Mouse (Mus musculus) lung, postnatal 0 days (tissue): ENCODE measurements around the gene Pla2g4e. TPM values are rescaled to one million over a fixed set of nuclear protein-coding genes. Genes with fewer than 3 reads are reported as not detected.

Experiments
- ATAC-seq: fragments of 200-750 bp; cut with Nextera tagmentation; 2 replicates; pipeline ENCODE4 v1.8.0; 2017; ENCODE audit warnings: moderate library complexity
- DNase-seq: peaks from one replicate; pipeline ENCODE4 v3.0.0-alpha.2; 2016; ENCODE audit warnings: low spot score
- H3K27ac ChIP-seq: fragments of 300-500 bp; sonication (generic); 2 replicates; pipeline ENCODE4 v1.5.1; 2014; ENCODE audit warnings: antibody characterized with exemption, mild to moderate bottlenecking, low read length, mixed read lengths
- H3K27me3 ChIP-seq: fragments of 300-500 bp; sonication (generic); replicated peaks from 2 replicates; pipeline ENCODE4 v1.6.1; 2014; ENCODE audit warnings: low read length, mixed read lengths; ENCODE audit not compliant: insufficient read depth
- H3K36me3 ChIP-seq: fragments of 300-500 bp; sonication (generic); 2 replicates; pipeline ENCODE4 v1.6.1; 2014; ENCODE audit warnings: low read length, mixed read lengths; ENCODE audit not compliant: insufficient read depth
- H3K4me1 ChIP-seq: fragments of 300-500 bp; sonication (generic); 2 replicates; pipeline ENCODE4 v1.6.1; 2014; ENCODE audit warnings: antibody characterized with exemption, low read depth, low read length, mixed read lengths; ENCODE audit not compliant: insufficient read depth
- H3K4me2 ChIP-seq: fragments of 300-500 bp; sonication (generic); replicated peaks from 2 replicates; pipeline ENCODE4 v1.6.1; 2014; ENCODE audit warnings: low read depth, mild to moderate bottlenecking, low read length, moderate library complexity, mixed read lengths
- H3K4me3 ChIP-seq: fragments of 300-500 bp; sonication (generic); 2 replicates; pipeline ENCODE4 v1.5.1; 2014; ENCODE audit warnings: low read depth, low read length
- H3K9ac ChIP-seq: fragments of 300-500 bp; sonication (generic); replicated peaks from 2 replicates; pipeline ENCODE4 v1.6.1; 2014; ENCODE audit warnings: low read depth, mild to moderate bottlenecking
- H3K9me3 ChIP-seq: fragments of 300-500 bp; sonication (generic); 2 replicates; pipeline ENCODE4 v1.6.1; 2016; ENCODE audit warnings: low read length, mixed read lengths
- CTCF ChIP-seq: IDR thresholded peaks from 2 replicates; pipeline ENCODE4 v1.5.1; 2016; ENCODE audit warnings: antibody characterized with exemption, mild to moderate bottlenecking
- EP300 ChIP-seq: IDR thresholded peaks from 2 replicates; pipeline ENCODE4 v1.6.1; 2016; ENCODE audit warnings: antibody characterized with exemption, mild to moderate bottlenecking, control low read depth
- WGBS: fragments of 180-500 bp; shearing (Covaris S2); extraction: QIAGEN DNeasy Blood & Tissue Kit; methylation state at CpG from one replicate; pipeline ENCODE4 v1.1.7; 2014; 5-methylcytosine and 5-hydroxymethylcytosine counted together
- polyA plus RNA-seq: library from polyadenylated mRNA; unstranded; fragments of >200 nt; fragmentation: Nextera tagmentation; extraction: Ambion mirVana; gene quantifications from 2 replicates; pipeline ENCODE4 v1.2.1, GENCODE M21; 2015

The Pla2g4e gene
- polyA plus RNA-seq, 1 experiment from 2014 or later, result not detected

- Histone ChIP-seq H3K27me3 (no peaks in the 10 kb centered on the region), H3K9ac (no peak overlapping the region), H3K9me3 (no peaks in the 10 kb centered on the region), H3K4me3 (no peak overlapping the region), H3K4me2 (no peak overlapping the region), H3K27ac (no peak overlapping the region), H3K4me1 (no peaks in the 10 kb centered on the region), H3K36me3 (no peaks in the 10 kb centered on the region)
- TF ChIP-seq EP300, result no peak
- 80% methylated on average over 5 of the region's 5 CpGs for WGBS
- DNase-seq, result no peak
- no peak for ATAC-seq
Observed at GRCm38 (mm10) chr2:120284094-120284493, 39.0 kb upstream of the Pla2g4e start.

- Histone ChIP-seq H3K4me2 (no peak overlapping the region), H3K36me3 (no peaks in the 10 kb centered on the region), H3K27me3 (no peaks in the 10 kb centered on the region), H3K9ac (no peak overlapping the region), H3K9me3 (no peaks in the 10 kb centered on the region), H3K4me3 (no peak overlapping the region), H3K4me1 (no peaks in the 10 kb centered on the region), H3K27ac (no peak overlapping the region)
- 25% methylated on average over 6 of the region's 6 CpGs for WGBS
- ATAC-seq (peak; percentile 62), DNase-seq (peak; percentile 19)
- TF ChIP-seq EP300 (no peak), CTCF (no peak)
Observed at GRCm38 (mm10) chr2:120283550-120283949, 38.4 kb upstream of the Pla2g4e start.

GRCm38 (mm10) chr2:120281221-120281620 is 36.1 kb upstream of the Pla2g4e start:
- H3K4me2 ChIP-seq, result no peak overlapping the region
- no peak overlapping the region for H3K4me3 ChIP-seq
- H3K9me3 ChIP-seq, result no peaks in the 10 kb centered on the region
- no peak overlapping the region for H3K9ac ChIP-seq
- H3K27me3 ChIP-seq, result no peaks in the 10 kb centered on the region
- H3K27ac ChIP-seq, result no peak overlapping the region
- H3K4me1 ChIP-seq, result no peaks in the 10 kb centered on the region
- 45% methylated on average over 3 of the region's 3 CpGs for WGBS
- TF ChIP-seq CTCF (peak; percentile 46), EP300 (no peak)
- DNase-seq (no peak), ATAC-seq (no peak)
- no peaks in the 10 kb centered on the region for H3K36me3 ChIP-seq

- Histone ChIP-seq H3K4me1 (no peaks in the 10 kb centered on the region), H3K36me3 (no peaks in the 10 kb centered on the region), H3K4me2 (no peak overlapping the region), H3K27ac (no peak overlapping the region), H3K27me3 (no peaks in the 10 kb centered on the region), H3K4me3 (no peak overlapping the region), H3K9ac (no peak overlapping the region), H3K9me3 (no peaks in the 10 kb centered on the region)
- 13% methylated on average over 8 of the region's 8 CpGs for WGBS
- no peak for TF ChIP-seq EP300
- peak; percentile 83 for TF ChIP-seq CTCF
- DNase-seq (peak; percentile 52), ATAC-seq (no peak)
Observed at GRCm38 (mm10) chr2:120279961-120280360, 34.8 kb upstream of the Pla2g4e start.

- no peak overlapping the region for H3K4me2 ChIP-seq
- H3K9me3 ChIP-seq, result no peaks in the 10 kb centered on the region
- no peak for ATAC-seq
- H3K9ac ChIP-seq, result no peak overlapping the region
- H3K4me3 ChIP-seq, result no peak overlapping the region
- H3K4me1 ChIP-seq, result no peaks in the 10 kb centered on the region
- H3K27me3 ChIP-seq, result no peaks in the 10 kb centered on the region
- H3K36me3 ChIP-seq, result no peaks in the 10 kb centered on the region
- WGBS, result 72% methylated on average over 4 of the region's 4 CpGs
- no peak overlapping the region for H3K27ac ChIP-seq
- no peak for TF ChIP-seq CTCF
- no peak for DNase-seq
Observed at GRCm38 (mm10) chr2:120276951-120277350, 31.8 kb upstream of the Pla2g4e start.

GRCm38 (mm10) chr2:120268635-120269034 is 23.5 kb upstream of the Pla2g4e start:
- Histone ChIP-seq H3K9me3 (no peaks in the 10 kb centered on the region), H3K27me3 (no peaks in the 10 kb centered on the region), H3K4me1 (no peaks in the 10 kb centered on the region), H3K4me2 (peak overlapping the region; percentile 36; the same call in 1 of the 2 replicates), H3K4me3 (no peak overlapping the region), H3K36me3 (no peaks in the 10 kb centered on the region), H3K9ac (no peak overlapping the region), H3K27ac (no peak overlapping the region)
- peak; percentile 76 for ATAC-seq
- DNase-seq, result peak; percentile 39
- WGBS, result 1% methylated on average over 8 of the region's 9 CpGs
- no peak for TF ChIP-seq EP300
- peak; percentile 59 for TF ChIP-seq CTCF

GRCm38 (mm10) chr2:120265523-120265922 is 20.4 kb upstream of the Pla2g4e start:
- H3K9ac ChIP-seq, result no peak overlapping the region
- TF ChIP-seq EP300, result no peak
- TF ChIP-seq CTCF, result peak; percentile 45
- ATAC-seq (no peak), DNase-seq (peak; percentile 10)
- no peak overlapping the region for H3K4me2 ChIP-seq
- H3K27me3 ChIP-seq, result no peaks in the 10 kb centered on the region
- no peak overlapping the region for H3K4me3 ChIP-seq
- no peaks in the 10 kb centered on the region for H3K36me3 ChIP-seq
- H3K9me3 ChIP-seq, result no peaks in the 10 kb centered on the region
- no peak overlapping the region for H3K27ac ChIP-seq
- no peaks in the 10 kb centered on the region for H3K4me1 ChIP-seq
- 71% methylated on average over 6 of the region's 6 CpGs for WGBS
